Mouse (Mus musculus) testis, adult 2 months (tissue): ENCODE measurements around the gene Tacc2. TPM values are rescaled to one million over a fixed set of nuclear protein-coding genes. Genes with fewer than 3 reads are reported as not detected.

Experiments used
- H3K27ac ChIP-seq: fragments of 200-500 bp; 2 replicates; pipeline ENCODE4 v1.5.1; 2012; ENCODE audit warnings: low read depth, low read length; ENCODE audit not compliant: control insufficient read depth, insufficient read depth
- H3K27me3 ChIP-seq: fragments of 200-500 bp; 2 replicates; pipeline ENCODE4 v1.6.1; 2012; ENCODE audit warnings: mild to moderate bottlenecking, low read length, moderate library complexity; ENCODE audit not compliant: control insufficient read depth, insufficient read depth
- H3K36me3 ChIP-seq: fragments of 200-500 bp; 2 replicates; pipeline ENCODE4 v1.6.1; 2012; ENCODE audit warnings: mild to moderate bottlenecking, low read length; ENCODE audit not compliant: control insufficient read depth, insufficient read depth
- H3K4me1 ChIP-seq: fragments of 200-500 bp; 2 replicates; pipeline ENCODE4 v1.6.1; 2012; ENCODE audit warnings: low read length; ENCODE audit not compliant: control insufficient read depth, insufficient read depth
- H3K4me3 ChIP-seq: fragments of 200-500 bp; 2 replicates; pipeline ENCODE4 v1.5.1; 2012; ENCODE audit warnings: low read depth, mild to moderate bottlenecking, low read length, moderate library complexity, mixed read lengths; ENCODE audit not compliant: control insufficient read depth
- CTCF ChIP-seq: fragments of 200-500 bp; IDR thresholded peaks from 2 replicates; pipeline ENCODE4 v1.5.1; 2012; ENCODE audit warnings: low read depth, mild to moderate bottlenecking, inconsistent platforms, low read length, moderate library complexity; ENCODE audit not compliant: control insufficient read depth, insufficient read depth, insufficient replicate concordance
- POLR2A ChIP-seq: fragments of 200-500 bp; IDR thresholded peaks from 2 replicates; pipeline ENCODE4 v1.6.1; 2012; ENCODE audit warnings: low read depth, mild to moderate bottlenecking, inconsistent platforms, low read length, moderate library complexity; ENCODE audit not compliant: control insufficient read depth
- polyA plus RNA-seq: library from polyadenylated mRNA; depleted of rRNA; stranded (reverse); fragments of >200 nt; gene quantifications from 2 replicates; pipeline ENCODE4 v1.2.3, GENCODE M21; 2012; rRNA removed

Gene Tacc2
- polyA plus RNA-seq, 1 experiment = 6.5 TPM

DNA sequence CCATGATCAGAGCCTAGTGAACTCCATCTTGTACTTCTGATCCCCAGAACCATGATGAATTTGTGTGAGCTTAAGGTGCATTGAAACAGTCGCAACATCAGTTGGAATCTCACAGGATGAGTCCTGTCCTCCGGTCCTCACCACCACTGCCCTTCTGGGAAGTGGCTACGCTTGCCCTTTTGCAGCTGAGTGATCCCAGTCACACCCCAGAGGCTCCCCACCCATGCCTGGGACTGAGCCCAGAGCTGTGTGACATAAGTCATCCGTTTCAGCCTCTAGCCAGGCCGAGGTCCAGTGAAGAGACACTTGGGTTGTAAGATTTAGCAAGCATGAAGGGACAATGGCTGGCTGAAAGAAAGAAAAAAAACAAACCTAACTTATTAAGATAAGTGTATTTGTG is 227.8 kb downstream of the Tacc2 start:
- TF ChIP-seq CTCF (no peak), POLR2A (no peak)
- Histone ChIP-seq H3K4me3 (no peak overlapping the region), H3K27me3 (no peaks in the 10 kb centered on the region), H3K4me1 (no peaks in the 10 kb centered on the region), H3K27ac (no peak overlapping the region), H3K36me3 (no peaks in the 10 kb centered on the region)

- TF ChIP-seq CTCF (no peak), POLR2A (no peak)
- Histone ChIP-seq H3K4me3 (no peak overlapping the region), H3K27me3 (no peaks in the 10 kb centered on the region), H3K4me1 (no peaks in the 10 kb centered on the region), H3K27ac (no peak overlapping the region), H3K36me3 (no peaks in the 10 kb centered on the region)
These were observed 230.5 kb downstream of the Tacc2 start for GRCm38 (mm10) chr7:130807749-130808148.

DNA sequence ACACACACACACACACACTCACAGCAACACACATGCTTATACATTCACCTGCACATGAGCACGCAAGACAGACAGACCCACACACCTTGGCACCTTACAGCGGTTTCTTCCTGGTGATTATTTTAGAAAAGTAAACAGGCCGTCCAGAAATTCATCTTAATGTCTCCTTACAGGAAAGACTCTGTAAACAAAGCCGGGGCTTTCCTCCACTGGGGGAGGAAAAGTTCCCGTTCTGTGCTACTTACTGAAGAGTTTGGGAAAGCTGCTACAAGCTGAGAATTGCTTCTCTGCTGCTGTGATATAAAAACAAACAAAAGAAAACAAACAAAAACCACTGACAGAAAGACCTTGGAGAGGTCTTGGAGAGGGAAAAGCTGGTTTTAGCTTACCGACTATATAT is 231.5 kb downstream of the Tacc2 start:
- Histone ChIP-seq H3K27me3 (no peaks in the 10 kb centered on the region), H3K27ac (no peak overlapping the region), H3K4me3 (no peak overlapping the region), H3K4me1 (no peaks in the 10 kb centered on the region), H3K36me3 (no peaks in the 10 kb centered on the region)
- no peak for TF ChIP-seq CTCF

DNA sequence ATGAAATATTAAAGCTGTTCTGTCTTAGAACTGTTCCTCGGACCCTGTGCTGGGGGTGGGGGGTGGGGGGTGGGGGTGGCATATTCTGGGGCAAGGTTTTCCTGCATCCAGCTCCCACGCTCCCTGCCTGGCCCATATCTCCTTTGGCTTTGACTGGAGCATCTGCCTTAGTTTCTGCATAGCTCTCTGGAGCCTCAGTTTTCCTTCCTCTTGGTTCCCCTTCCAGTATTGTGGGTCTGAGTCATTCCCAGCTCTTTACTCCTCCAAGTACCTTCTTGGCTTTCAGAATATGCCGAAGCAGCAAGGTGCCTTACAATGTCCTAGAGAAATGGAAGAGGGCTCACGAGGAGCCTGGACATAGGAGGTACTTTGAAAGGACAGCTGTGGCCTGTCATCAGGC is 233.0 kb downstream of the Tacc2 start:
- Histone ChIP-seq H3K4me1 (no peaks in the 10 kb centered on the region), H3K27ac (no peak overlapping the region), H3K27me3 (no peaks in the 10 kb centered on the region), H3K4me3 (no peak overlapping the region), H3K36me3 (no peaks in the 10 kb centered on the region)
- no peak for TF ChIP-seq POLR2A
- TF ChIP-seq CTCF = no peak

DNA sequence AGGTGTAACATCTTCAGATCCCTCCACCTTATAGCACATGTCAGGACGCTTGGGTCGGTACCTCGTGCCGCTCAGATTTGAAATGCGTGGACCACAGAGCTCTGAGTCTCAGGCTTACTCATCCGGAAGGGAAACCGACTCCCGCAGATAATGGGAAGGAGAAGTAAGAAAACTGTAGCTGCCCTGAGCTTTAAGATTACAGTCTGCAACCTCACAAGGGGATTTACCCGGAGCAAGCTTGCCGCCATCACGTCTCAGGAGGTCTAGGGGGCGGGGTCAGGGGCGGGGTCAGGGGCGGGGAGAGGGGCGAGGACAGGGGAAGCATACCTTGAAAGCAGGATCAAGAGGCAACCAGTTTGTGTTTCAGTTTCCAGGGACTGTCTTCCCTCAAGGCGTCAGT is 235.2 kb downstream of the Tacc2 start:
- H3K27ac ChIP-seq = no peak overlapping the region; the same call in 1 of the 2 replicates
- TF ChIP-seq POLR2A (no peak), CTCF (no peak)
- H3K27me3 ChIP-seq = no peaks in the 10 kb centered on the region
- H3K4me1 ChIP-seq = no peaks in the 10 kb centered on the region
- H3K4me3 ChIP-seq = peak overlapping the region; percentile 69
- H3K36me3 ChIP-seq = no peaks in the 10 kb centered on the region

Other genes with a start within 250 kb of the Tacc2 start
- 18.3 and 19.4 TPM in 2 replicates for gene Ate1, start 57.1 kb upstream of the Tacc2 start, polyA plus RNA-seq
- 13.6 and 15.9 TPM in 2 replicates for gene Nsmce4a, start 4.3 kb upstream of the Tacc2 start, polyA plus RNA-seq
- 254 and 255 TPM in 2 replicates for gene Btbd16, start 196.6 kb downstream of the Tacc2 start, polyA plus RNA-seq